Mouse (Mus musculus) embryonic facial prominence, embryonic 11.5 days (tissue): Measurements from ENCODE around the gene Fiz1. TPM values are rescaled to one million over a fixed set of nuclear protein-coding genes. Genes with fewer than 3 reads are reported as not detected.
A peak's percentile ranks its signal among the peaks of the same experiment; 100 is the strongest.

Experiments
- ATAC-seq: fragments of 200-750 bp; cut with Nextera tagmentation; replicated peaks from 2 replicates; pipeline ENCODE4 v1.8.0; 2017; ENCODE audit warnings: low read depth; ENCODE audit not compliant: insufficient number of reproducible peaks, low FRiP score, low TSS enrichment
- DNase-seq: peaks from one replicate; pipeline ENCODE4 v3.0.0-alpha.2; 2015; ENCODE audit warnings: low spot score
- H3K27ac ChIP-seq: fragments of 300-500 bp; sonication (generic); replicated peaks from 2 replicates; pipeline ENCODE4 v1.5.1; 2014; ENCODE audit warnings: mild to moderate bottlenecking, low read depth, low read length, control low read depth
- H3K27me3 ChIP-seq: fragments of 300-500 bp; sonication (generic); 2 replicates; pipeline ENCODE4 v1.6.1; 2014; ENCODE audit warnings: mild to moderate bottlenecking, low read length, moderate library complexity, mixed read lengths; ENCODE audit not compliant: control insufficient read depth, insufficient read depth
- H3K36me3 ChIP-seq: fragments of 300-500 bp; sonication (generic); replicated peaks from 2 replicates; pipeline ENCODE4 v1.6.1; 2014; ENCODE audit warnings: low read depth, mild to moderate bottlenecking, low read length, moderate library complexity, mixed read lengths; ENCODE audit not compliant: control insufficient read depth, insufficient read depth
- H3K4me1 ChIP-seq: fragments of 300-500 bp; sonication (generic); 2 replicates; pipeline ENCODE4 v1.6.1; 2014; ENCODE audit warnings: low read length, mixed read lengths; ENCODE audit not compliant: control insufficient read depth, insufficient read depth
- H3K4me2 ChIP-seq: fragments of 300-500 bp; sonication (generic); 2 replicates; pipeline ENCODE4 v1.6.1; 2014; ENCODE audit warnings: low read depth, mild to moderate bottlenecking, control low read depth, low read length, moderate library complexity
- H3K4me3 ChIP-seq: fragments of 300-500 bp; sonication (generic); 2 replicates; pipeline ENCODE4 v1.5.1; 2014; ENCODE audit warnings: low read depth, low read length, control low read depth
- H3K9ac ChIP-seq: fragments of 300-500 bp; sonication (generic); replicated peaks from 2 replicates; pipeline ENCODE4 v1.6.1; 2014; ENCODE audit warnings: mild to moderate bottlenecking, control low read depth, low read length
- H3K9me3 ChIP-seq: fragments of 300-500 bp; sonication (generic); replicated peaks from 2 replicates; pipeline ENCODE4 v1.6.1; 2016; ENCODE audit warnings: mild to moderate bottlenecking, low read length, inconsistent platforms, mixed read lengths; ENCODE audit not compliant: control insufficient read depth
- WGBS: fragments of 180-500 bp; shearing (Covaris S2); extraction: QIAGEN DNeasy Blood & Tissue Kit; methylation state at CpG from one replicate; pipeline ENCODE4 v1.1.7; 2014; 5-methylcytosine and 5-hydroxymethylcytosine counted together
- polyA plus RNA-seq: library from polyadenylated mRNA; unstranded; fragments of >200 nt; fragmentation: Nextera tagmentation; extraction: Ambion mirVana; gene quantifications from 2 replicates; pipeline ENCODE4 v1.2.1, GENCODE M21; 2014

Gene Fiz1
- polyA plus RNA-seq, 1 experiment from 2014 or later, result 43.0 TPM

- H3K36me3 ChIP-seq, result peaks cover 26% of the 10 kb centered on the region
- peaks cover 14% of the 10 kb centered on the region for H3K9me3 ChIP-seq
- ATAC-seq (no peak), DNase-seq (no peak)
- H3K4me2 ChIP-seq, result no peak overlapping the region
- H3K27me3 ChIP-seq, result no peaks in the 10 kb centered on the region
- H3K4me1 ChIP-seq, result no peaks in the 10 kb centered on the region
- WGBS, result 93% methylated on average over 17 of the region's 17 CpGs
- H3K4me3 ChIP-seq, result no peak overlapping the region
- H3K27ac ChIP-seq, result no peak overlapping the region
- H3K9ac ChIP-seq, result no peak overlapping the region
Observed at GRCm38 (mm10) chr7:5035628-5036027, 21.1 kb upstream of the Fiz1 start.

DNA sequence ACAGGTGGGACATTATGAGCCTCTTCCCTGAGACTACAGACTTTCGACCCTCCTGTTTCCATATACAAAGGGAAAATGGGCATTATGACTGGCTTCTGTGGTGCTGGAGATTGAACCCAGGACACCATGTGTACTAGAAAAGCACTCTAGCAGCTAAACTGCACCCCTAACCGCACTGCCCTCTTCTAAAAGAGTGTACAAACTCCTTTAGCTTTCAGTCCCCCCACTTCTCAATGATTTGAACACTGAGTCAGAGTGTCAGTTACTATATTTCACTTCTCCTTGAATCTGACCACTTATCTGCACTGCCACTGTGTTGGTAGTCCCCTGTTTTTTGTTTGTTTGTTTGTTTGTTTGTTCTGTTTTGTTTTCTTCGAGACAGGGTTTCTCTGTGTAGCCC, 19.3 kb upstream of the Fiz1 start, which contains the start of gene 4632433K11Rik:
4632433K11Rik (plus strand) TSS at position 301 of the 400 bp plus-strand sequence.
- no peak within 1 kb of the TSS for H3K4me3 ChIP-seq
- H3K9me3 ChIP-seq, result peaks cover 28% of the 10 kb centered on the region
- WGBS, result 85% methylated on average over 3 of the region's 3 CpGs
- H3K4me1 ChIP-seq, result no peaks in the 10 kb centered on the region
- H3K4me2 ChIP-seq, result no peak within 1 kb of the TSS
- H3K36me3 ChIP-seq, result peaks cover 44% of the 10 kb centered on the region
- H3K27ac ChIP-seq, result no peak within 1 kb of the TSS
- ATAC-seq (no peak), DNase-seq (no peak)
- no peaks in the 10 kb centered on the region for H3K27me3 ChIP-seq
- no peak within 1 kb of the TSS for H3K9ac ChIP-seq

GRCm38 (mm10) chr7:5031496-5031895, 17.0 kb upstream of the Fiz1 start:
- 80% methylated on average over 46 of the region's 46 CpGs for WGBS
- no peak for DNase-seq

DNA sequence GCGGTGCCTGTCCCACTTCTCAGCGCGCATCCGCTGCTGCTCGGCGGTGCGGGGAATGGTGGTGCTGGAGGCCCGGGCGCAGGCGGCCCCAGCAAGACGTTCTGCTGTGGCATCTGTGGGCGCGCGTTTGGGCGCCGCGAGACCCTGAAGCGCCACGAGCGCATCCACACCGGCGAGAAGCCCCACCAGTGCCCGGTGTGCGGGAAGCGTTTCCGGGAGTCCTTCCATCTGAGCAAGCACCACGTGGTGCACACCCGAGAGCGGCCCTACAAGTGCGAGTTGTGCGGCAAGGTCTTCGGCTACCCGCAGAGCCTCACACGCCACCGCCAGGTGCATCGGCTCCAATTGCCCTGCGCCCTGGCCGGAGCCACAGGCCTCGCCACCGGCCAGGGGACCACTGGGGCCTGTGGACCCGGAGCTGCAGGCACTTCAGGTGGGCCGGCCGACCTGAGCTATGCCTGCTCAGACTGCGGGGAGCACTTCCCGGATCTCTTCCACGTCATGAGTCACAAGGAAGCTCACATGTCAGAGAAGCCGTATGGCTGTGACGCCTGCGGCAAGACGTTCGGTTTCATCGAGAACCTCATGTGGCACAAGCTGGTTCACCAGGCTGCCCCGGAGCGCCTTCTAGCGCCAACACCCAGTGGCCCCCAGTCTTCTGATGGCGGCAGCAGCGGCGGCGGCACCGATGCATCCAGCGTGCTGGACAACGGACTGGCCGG, 16.2 kb upstream of the Fiz1 start:
- no peaks in the 10 kb centered on the region for H3K4me1 ChIP-seq
- no peak for ATAC-seq
- peaks cover 28% of the 10 kb centered on the region for H3K9me3 ChIP-seq
- 85% methylated on average over 63 of the region's 63 CpGs for WGBS
- H3K27me3 ChIP-seq, result no peaks in the 10 kb centered on the region
- H3K4me2 ChIP-seq, result no peak overlapping the region
- DNase-seq, result no peak
- H3K4me3 ChIP-seq, result no peak overlapping the region
- peaks cover 46% of the 10 kb centered on the region for H3K36me3 ChIP-seq
- H3K27ac ChIP-seq, result no peak overlapping the region
- H3K9ac ChIP-seq, result no peak overlapping the region

More at GRCm38 (mm10) chr7:5031496-5031895, 17.0 kb upstream of the Fiz1 start:
- H3K36me3 ChIP-seq, result peaks cover 50% of the 10 kb centered on the region
- no peaks in the 10 kb centered on the region for H3K4me1 ChIP-seq
- no peak overlapping the region for H3K27ac ChIP-seq
- ATAC-seq, result no peak
- no peak overlapping the region for H3K9ac ChIP-seq
- H3K9me3 ChIP-seq, result peaks cover 28% of the 10 kb centered on the region
- H3K27me3 ChIP-seq, result no peaks in the 10 kb centered on the region
- H3K4me3 ChIP-seq, result no peak overlapping the region
- H3K4me2 ChIP-seq, result no peak overlapping the region

GRCm38 (mm10) chr7:5029946-5030345, 15.4 kb upstream of the Fiz1 start:
- Histone ChIP-seq H3K36me3 (peaks cover 46% of the 10 kb centered on the region), H3K27me3 (no peaks in the 10 kb centered on the region), H3K9me3 (peaks cover 28% of the 10 kb centered on the region), H3K9ac (no peak overlapping the region), H3K4me3 (no peak overlapping the region), H3K27ac (no peak overlapping the region), H3K4me1 (no peaks in the 10 kb centered on the region), H3K4me2 (no peak overlapping the region)
- DNase-seq (no peak), ATAC-seq (no peak)
- WGBS, result 92% methylated on average over 21 of the region's 21 CpGs

DNA sequence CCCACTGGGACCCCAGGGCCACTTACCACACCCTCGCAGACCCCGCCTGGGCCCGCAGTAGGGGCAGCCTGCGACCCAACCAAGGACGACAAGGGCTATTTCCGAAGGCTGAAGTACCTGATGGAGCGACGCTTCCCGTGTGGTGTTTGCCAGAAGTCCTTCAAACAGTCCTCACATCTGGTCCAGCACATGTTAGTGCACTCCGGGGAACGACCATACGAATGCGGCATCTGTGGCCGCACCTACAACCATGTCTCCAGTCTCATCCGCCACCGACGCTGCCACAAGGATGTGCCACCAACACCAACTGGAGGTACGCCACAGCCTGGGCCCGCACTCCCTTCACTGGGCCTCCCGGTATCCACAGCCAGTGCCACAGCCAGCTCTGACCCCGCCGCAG, 15.0 kb upstream of the Fiz1 start:
- no peak overlapping the region for H3K4me3 ChIP-seq

GRCm38 (mm10) chr7:5021197-5021596, 6.7 kb upstream of the Fiz1 start:
- Histone ChIP-seq H3K27ac (peak overlapping the region; percentile 94; the same call in 1 of the 2 replicates), H3K4me1 (no peaks in the 10 kb centered on the region), H3K9ac (peak overlapping the region; percentile 96), H3K36me3 (peaks cover 3% of the 10 kb centered on the region), H3K27me3 (no peaks in the 10 kb centered on the region), H3K9me3 (no peaks in the 10 kb centered on the region), H3K4me3 (peak overlapping the region; percentile 81), H3K4me2 (peak overlapping the region; percentile 73)
- ATAC-seq (no peak), DNase-seq (no peak)
- 53% methylated on average over 5 of the region's 5 CpGs for WGBS

More for the DNA sequence above, 15.0 kb upstream of the Fiz1 start:
- Histone ChIP-seq H3K27ac (no peak overlapping the region), H3K9me3 (peaks cover 28% of the 10 kb centered on the region), H3K9ac (no peak overlapping the region), H3K27me3 (no peaks in the 10 kb centered on the region), H3K36me3 (peaks cover 46% of the 10 kb centered on the region), H3K4me1 (no peaks in the 10 kb centered on the region), H3K4me2 (no peak overlapping the region)
- WGBS, result 94% methylated on average over 22 of the region's 22 CpGs
- no peak for DNase-seq
- ATAC-seq, result no peak

DNA sequence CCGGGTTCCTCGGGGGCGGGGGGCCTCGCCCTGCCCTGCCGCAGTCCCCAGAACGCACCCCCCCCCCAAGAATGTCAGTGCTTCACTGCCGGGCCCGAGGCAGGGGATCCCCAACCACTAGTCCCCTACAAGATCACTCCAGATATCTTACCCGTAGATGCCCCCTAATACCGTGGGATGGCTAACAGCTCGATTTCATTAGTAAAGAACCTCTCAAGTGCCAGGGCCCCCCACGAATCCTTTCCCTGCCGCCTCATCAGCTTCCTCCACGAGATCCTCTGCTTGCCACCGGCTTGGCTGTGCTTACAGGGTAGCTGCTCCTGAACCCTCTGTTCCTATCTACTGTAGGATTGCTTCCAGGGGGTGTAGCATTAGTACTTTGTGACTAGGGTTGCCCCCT, 6.2 kb upstream of the Fiz1 start:
- ATAC-seq, result peak; percentile 1; the same call in 1 of the 2 replicates
- no peaks in the 10 kb centered on the region for H3K27me3 ChIP-seq
- peak overlapping the region; percentile 96 for H3K9ac ChIP-seq
- peak overlapping the region; percentile 73 for H3K4me2 ChIP-seq
- peak overlapping the region; percentile 81 for H3K4me3 ChIP-seq
- H3K4me1 ChIP-seq, result no peaks in the 10 kb centered on the region
- WGBS, result under 1% methylated on average over 13 of the region's 15 CpGs
- DNase-seq, result peak; percentile 28
- peak overlapping the region; percentile 94 for H3K27ac ChIP-seq
- H3K36me3 ChIP-seq, result peaks cover 3% of the 10 kb centered on the region
- no peaks in the 10 kb centered on the region for H3K9me3 ChIP-seq
